Mouse (Mus musculus): ENCODE measurements around the gene Atg5. TPM values are rescaled to one million over a fixed set of nuclear protein-coding genes. Genes with fewer than 3 reads are reported as not detected.
A peak's percentile ranks its signal among the peaks of the same experiment; 100 is the strongest.
"Not testable (repeated sequence)": the region's sequence is repeated elsewhere in the genome, so short reads cannot be mapped to it uniquely, and the experiment has no call there.

The Atg5 gene
- 44.3 and 51.9 TPM in 2 replicates for polyA plus RNA-seq (2015; fragmentation: Nextera tagmentation; extraction: Ambion mirVana)

DNA sequence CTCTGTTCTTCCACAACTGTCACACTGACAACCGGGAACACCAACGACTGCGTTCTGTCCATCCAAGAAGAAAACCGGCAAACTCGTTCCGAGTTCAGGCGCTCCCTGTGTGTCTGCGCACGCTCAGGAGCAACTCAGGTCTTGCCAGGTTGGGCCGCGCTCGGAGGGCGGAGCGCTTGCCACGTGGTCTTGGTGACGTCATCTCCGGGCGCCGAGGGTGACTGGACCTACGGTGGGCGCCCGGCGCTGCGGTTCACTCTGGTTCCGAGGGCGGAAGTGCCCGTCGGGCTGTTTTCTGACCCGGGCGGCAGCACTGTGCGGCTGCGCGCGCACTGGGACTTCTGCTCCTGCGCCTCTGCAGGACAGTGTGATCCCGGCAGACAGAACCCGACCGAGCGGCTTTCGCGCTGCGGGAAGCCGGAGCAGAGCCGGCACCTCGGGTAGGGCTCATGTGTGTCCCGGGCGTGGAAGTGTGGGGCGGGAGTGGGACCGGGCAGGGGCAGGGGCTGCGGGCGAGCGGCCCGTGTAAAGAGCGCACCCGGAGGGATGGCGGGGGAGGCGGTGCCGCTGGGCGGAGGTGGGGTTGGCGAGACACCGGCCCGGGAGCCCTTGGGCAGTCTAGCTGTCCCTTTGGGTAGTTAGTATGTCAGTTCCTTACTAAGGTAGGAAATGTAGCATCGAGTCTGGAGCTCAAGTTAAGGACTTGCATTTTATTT, at the start of gene Atg5:
Gene Atg5 (plus strand): TSS at position 214 of the 716 bp plus-strand sequence.
- peak within 1 kb of the TSS; percentile 87 for H3K27ac ChIP-seq (replicated peaks)
- peaks cover 25% of the 10 kb centered on the region for H3K4me1 ChIP-seq (replicated peaks)
- ATAC-seq (ENCODE audit: low FRiP score, low read depth) = peak; percentile 99
- H3K27me3 ChIP-seq = no peaks in the 10 kb centered on the region
- H3K9me3 ChIP-seq = no peaks in the 10 kb centered on the region
- WGBS = under 1% methylated on average over 63 of the region's 63 CpGs
- H3K9ac ChIP-seq = peak within 1 kb of the TSS; percentile 83
- H3K4me2 ChIP-seq = peak within 1 kb of the TSS; percentile 68
- peak within 1 kb of the TSS; percentile 95 for H3K4me3 ChIP-seq
- H3K36me3 ChIP-seq = no peaks in the 10 kb centered on the region

DNA sequence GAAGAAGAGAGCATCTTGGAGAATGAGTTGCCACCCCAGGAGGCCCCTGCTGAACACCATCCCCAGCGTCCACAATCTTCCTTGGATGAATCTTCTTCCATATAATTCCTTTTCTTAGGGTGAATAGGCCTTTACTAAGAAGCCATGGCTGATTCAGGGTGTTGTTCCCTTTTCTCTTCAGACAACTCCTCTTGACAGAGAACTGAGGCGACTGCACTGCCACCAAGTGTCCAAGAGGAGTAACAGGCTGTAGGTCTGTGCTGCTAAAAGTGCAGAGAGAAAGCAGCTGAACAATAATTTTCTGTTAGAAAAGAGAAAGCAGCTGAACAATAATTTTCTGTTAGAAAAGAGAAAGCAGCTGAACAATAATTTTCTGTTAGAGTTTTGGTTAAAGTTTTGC, 49.1 kb upstream of the Atg5 start:
- not testable (repeated sequence) for H3K9me3 ChIP-seq; H3K4me3 ChIP-seq; H3K27me3 ChIP-seq; H3K4me2 ChIP-seq; H3K27ac ChIP-seq (replicated peaks); H3K36me3 ChIP-seq; ATAC-seq (ENCODE audit: low FRiP score, low read depth); H3K9ac ChIP-seq; H3K4me1 ChIP-seq (replicated peaks)
- WGBS = 10% methylated on average over 2 of the region's 2 CpGs

DNA sequence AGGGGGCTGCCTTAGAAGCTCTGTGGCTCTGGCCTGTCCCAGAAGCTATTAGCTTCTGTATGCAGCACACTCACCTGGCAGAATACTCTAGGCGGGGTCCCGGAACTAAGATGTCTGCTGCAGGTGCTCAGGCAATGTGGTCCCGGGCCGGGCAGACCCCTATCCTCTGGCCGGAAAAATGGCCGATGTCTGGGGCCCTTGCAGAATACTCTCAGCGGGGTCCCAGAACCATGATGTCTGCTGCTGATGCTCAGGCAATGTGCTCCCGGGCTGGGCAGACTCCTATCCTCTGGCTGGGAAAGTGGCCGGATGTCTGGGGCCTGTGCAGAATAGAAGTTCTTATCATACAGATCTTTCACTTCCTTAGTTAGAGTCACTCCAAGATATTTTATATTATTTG, 43.8 kb upstream of the Atg5 start:
- 94% methylated on average over 9 of the region's 9 CpGs for WGBS
- H3K27ac ChIP-seq (replicated peaks) = no peak overlapping the region

DNA sequence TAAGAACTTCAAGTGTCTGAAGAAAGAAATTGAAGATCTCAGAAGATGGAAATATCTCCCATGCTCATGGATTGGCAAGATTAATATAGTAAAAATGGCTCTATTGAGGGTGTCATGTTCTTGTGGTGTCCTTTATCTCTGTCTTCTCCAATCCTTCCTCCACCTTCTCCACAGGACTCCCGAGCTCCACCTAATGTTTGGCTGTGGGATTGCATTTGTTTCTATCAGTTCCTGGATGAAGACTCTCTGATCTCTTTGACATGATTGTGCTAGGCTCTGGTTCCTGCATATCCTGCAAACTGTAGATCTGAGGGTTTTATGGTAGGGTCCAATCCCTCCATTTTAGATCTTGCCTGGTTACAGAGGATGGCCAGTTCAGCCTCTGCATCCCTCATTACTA, 34.8 kb upstream of the Atg5 start:
- WGBS = 4% methylated on average over 1 of the region's 1 CpGs
- H3K4me1 ChIP-seq (replicated peaks); H3K9ac ChIP-seq; H3K4me3 ChIP-seq; H3K9me3 ChIP-seq; H3K4me2 ChIP-seq; H3K36me3 ChIP-seq; H3K27ac ChIP-seq (replicated peaks); ATAC-seq (ENCODE audit: low FRiP score, low read depth); H3K27me3 ChIP-seq: not testable (repeated sequence)

More for the DNA sequence above, 43.8 kb upstream of the Atg5 start:
- H3K36me3 ChIP-seq = no peaks in the 10 kb centered on the region
- H3K4me3 ChIP-seq = no peak overlapping the region
- H3K9ac ChIP-seq = no peak overlapping the region
- no peak overlapping the region for H3K4me2 ChIP-seq
- no peak for ATAC-seq (ENCODE audit: low FRiP score, low read depth)
- H3K4me1 ChIP-seq (replicated peaks) = no peaks in the 10 kb centered on the region
- no peaks in the 10 kb centered on the region for H3K27me3 ChIP-seq
- no peaks in the 10 kb centered on the region for H3K9me3 ChIP-seq

- not testable (repeated sequence) for H3K36me3 ChIP-seq; ATAC-seq (ENCODE audit: low FRiP score, low read depth); H3K4me1 ChIP-seq (replicated peaks); H3K27me3 ChIP-seq; H3K9me3 ChIP-seq; H3K9ac ChIP-seq; H3K27ac ChIP-seq (replicated peaks); H3K4me3 ChIP-seq; H3K4me2 ChIP-seq
- 37% methylated on average over 7 of the region's 7 CpGs for WGBS
Measured at GRCm38 (mm10) chr10:44235298-44235697, 32.9 kb upstream of the Atg5 start.

GRCm38 (mm10) chr10:44256624-44257023, 11.5 kb upstream of the Atg5 start:
- no peak for ATAC-seq (ENCODE audit: low FRiP score, low read depth)
- H3K9ac ChIP-seq = no peak overlapping the region
- no peak overlapping the region for H3K4me3 ChIP-seq
- H3K9me3 ChIP-seq = no peaks in the 10 kb centered on the region
- no peak overlapping the region for H3K27ac ChIP-seq (replicated peaks)
- H3K27me3 ChIP-seq = no peaks in the 10 kb centered on the region
- no peaks in the 10 kb centered on the region for H3K36me3 ChIP-seq
- WGBS = 28% methylated on average over 7 of the region's 7 CpGs
- H3K4me2 ChIP-seq = no peak overlapping the region
- H3K4me1 ChIP-seq (replicated peaks) = no peaks in the 10 kb centered on the region

- 66% methylated on average over 3 of the region's 3 CpGs for WGBS
- no peak for ATAC-seq (ENCODE audit: low FRiP score, low read depth)
- Histone ChIP-seq H3K9me3 (no peaks in the 10 kb centered on the region), H3K36me3 (no peaks in the 10 kb centered on the region), H3K27me3 (no peaks in the 10 kb centered on the region), H3K9ac (no peak overlapping the region), H3K27ac (replicated peaks) (no peak overlapping the region), H3K4me3 (no peak overlapping the region), H3K4me1 (replicated peaks) (peaks cover 25% of the 10 kb centered on the region), H3K4me2 (no peak overlapping the region)
Measured at GRCm38 (mm10) chr10:44265835-44266234, 2.3 kb upstream of the Atg5 start.

GRCm38 (mm10) chr10:44266561-44266960, 1.6 kb upstream of the Atg5 start:
- H3K27ac ChIP-seq (replicated peaks) = no peak overlapping the region
- H3K4me3 ChIP-seq = no peak overlapping the region
- no peak for ATAC-seq (ENCODE audit: low FRiP score, low read depth)
- H3K4me1 ChIP-seq (replicated peaks) = peaks cover 25% of the 10 kb centered on the region
- H3K36me3 ChIP-seq = no peaks in the 10 kb centered on the region
- H3K9me3 ChIP-seq = no peaks in the 10 kb centered on the region
- H3K27me3 ChIP-seq = no peaks in the 10 kb centered on the region
- no peak overlapping the region for H3K4me2 ChIP-seq
- no peak overlapping the region for H3K9ac ChIP-seq

GRCm38 (mm10) chr10:44267426-44268142, 574 bp upstream of the Atg5 start:
- Histone ChIP-seq H3K9me3 (no peaks in the 10 kb centered on the region), H3K27me3 (no peaks in the 10 kb centered on the region), H3K4me2 (peak overlapping the region; percentile 68), H3K9ac (peak overlapping the region; percentile 47), H3K4me3 (peak overlapping the region; percentile 95), H3K27ac (replicated peaks) (peak overlapping the region; percentile 56), H3K4me1 (replicated peaks) (peaks cover 25% of the 10 kb centered on the region), H3K36me3 (no peaks in the 10 kb centered on the region)
- 10% methylated on average over 11 of the region's 11 CpGs for WGBS
- peak; percentile 49 for ATAC-seq (ENCODE audit: low FRiP score, low read depth)

DNA sequence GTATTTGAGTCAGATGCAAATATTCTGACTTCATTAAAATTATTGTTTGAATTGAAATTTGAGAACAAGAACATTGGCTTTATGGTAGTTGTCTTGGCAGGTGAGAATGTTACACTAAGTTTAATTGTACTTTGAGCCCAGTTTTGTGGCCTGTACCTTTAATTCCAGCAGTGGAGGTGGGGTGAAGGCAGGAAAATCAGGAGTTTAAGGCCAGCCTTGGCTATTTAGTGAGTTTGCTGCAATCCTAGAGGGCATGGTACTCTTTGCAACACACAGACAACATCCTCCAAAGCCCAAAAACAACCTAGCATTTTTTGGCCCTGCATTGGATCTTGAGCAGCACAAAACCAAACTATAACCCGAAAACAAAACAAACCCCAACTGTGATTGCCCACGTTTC, 1.1 kb downstream of the Atg5 start:
- no peaks in the 10 kb centered on the region for H3K36me3 ChIP-seq
- H3K9me3 ChIP-seq = no peaks in the 10 kb centered on the region
- H3K9ac ChIP-seq = peak overlapping the region; percentile 83
- H3K4me3 ChIP-seq = peak overlapping the region; percentile 95
- ATAC-seq (ENCODE audit: low FRiP score, low read depth) = no peak
- no peaks in the 10 kb centered on the region for H3K27me3 ChIP-seq
- no peak overlapping the region for H3K27ac ChIP-seq (replicated peaks)
- peak overlapping the region; percentile 68 for H3K4me2 ChIP-seq
- H3K4me1 ChIP-seq (replicated peaks) = peaks cover 25% of the 10 kb centered on the region
- WGBS = 71% methylated on average over 2 of the region's 2 CpGs

DNA sequence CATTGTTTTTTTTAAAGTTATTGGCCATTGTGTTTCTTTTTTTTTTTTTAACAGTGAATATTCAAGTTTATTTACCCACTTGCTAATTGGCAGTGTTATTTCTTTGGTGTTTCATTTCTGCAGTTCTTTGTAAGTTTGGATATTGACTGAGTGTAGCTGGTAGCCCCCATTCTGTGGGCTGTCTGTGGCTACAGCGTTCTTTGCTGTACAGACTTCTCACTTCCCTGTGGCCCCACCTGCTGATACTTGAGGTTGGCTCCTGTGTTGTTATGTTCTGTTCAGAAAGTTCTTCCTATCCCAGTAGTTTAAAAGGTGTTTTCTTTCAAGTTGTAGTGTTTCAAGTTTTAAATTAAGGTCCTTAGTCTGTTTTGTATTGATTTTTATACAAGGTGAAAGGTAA, 14.2 kb downstream of the Atg5 start:
- H3K4me1 ChIP-seq (replicated peaks) = no peaks in the 10 kb centered on the region
- no peak overlapping the region for H3K27ac ChIP-seq (replicated peaks)
- H3K9ac ChIP-seq = no peak overlapping the region
- 90% methylated on average over 1 of the region's 1 CpGs for WGBS
- H3K4me3 ChIP-seq = no peak overlapping the region
- no peaks in the 10 kb centered on the region for H3K27me3 ChIP-seq
- no peak overlapping the region for H3K4me2 ChIP-seq
- H3K9me3 ChIP-seq = no peaks in the 10 kb centered on the region
- no peak for ATAC-seq (ENCODE audit: low FRiP score, low read depth)
- peaks cover 12% of the 10 kb centered on the region; the same call in 1 of the 2 replicates for H3K36me3 ChIP-seq

DNA sequence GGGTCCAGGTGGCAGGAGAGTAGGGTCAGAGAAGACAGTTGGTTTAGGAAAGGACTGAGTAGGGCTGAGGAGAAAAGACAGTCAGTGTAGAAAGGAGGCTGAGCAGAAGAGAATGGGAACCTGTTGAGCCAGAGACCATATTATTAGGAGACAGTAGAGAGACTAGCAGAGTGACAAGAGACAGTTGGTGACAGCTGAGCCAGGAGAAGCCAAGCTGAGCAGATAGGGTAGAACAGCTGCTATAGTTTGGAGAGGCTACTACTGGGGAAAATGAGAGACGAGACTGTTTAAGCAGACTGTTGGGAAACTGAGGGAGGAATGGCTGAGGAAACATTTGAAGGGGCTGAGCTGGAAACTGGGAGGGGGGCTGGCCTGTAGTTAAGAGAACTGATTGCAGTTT, 16.9 kb downstream of the Atg5 start:
- Histone ChIP-seq H3K9me3 (no peaks in the 10 kb centered on the region), H3K27ac (replicated peaks) (no peak overlapping the region), H3K9ac (no peak overlapping the region), H3K36me3 (peaks cover 19% of the 10 kb centered on the region), H3K27me3 (no peaks in the 10 kb centered on the region), H3K4me1 (replicated peaks) (no peaks in the 10 kb centered on the region), H3K4me2 (no peak overlapping the region), H3K4me3 (no peak overlapping the region)
- no peak for ATAC-seq (ENCODE audit: low FRiP score, low read depth)
- 73% methylated on average over 1 of the region's 1 CpGs for WGBS

Data from hindbrain, embryonic 15.5 days (tissue).